Mouse (Mus musculus): ENCODE measurements around the gene Ing5. TPM values are rescaled to one million over a fixed set of nuclear protein-coding genes. Genes with fewer than 3 reads are reported as not detected.
"Not testable (repeated sequence)": the region's sequence is repeated elsewhere in the genome, so short reads cannot be mapped to it uniquely, and the experiment has no call there.

Gene Ing5
- polyA plus RNA-seq, 1 experiment = 6.4 TPM

DNA sequence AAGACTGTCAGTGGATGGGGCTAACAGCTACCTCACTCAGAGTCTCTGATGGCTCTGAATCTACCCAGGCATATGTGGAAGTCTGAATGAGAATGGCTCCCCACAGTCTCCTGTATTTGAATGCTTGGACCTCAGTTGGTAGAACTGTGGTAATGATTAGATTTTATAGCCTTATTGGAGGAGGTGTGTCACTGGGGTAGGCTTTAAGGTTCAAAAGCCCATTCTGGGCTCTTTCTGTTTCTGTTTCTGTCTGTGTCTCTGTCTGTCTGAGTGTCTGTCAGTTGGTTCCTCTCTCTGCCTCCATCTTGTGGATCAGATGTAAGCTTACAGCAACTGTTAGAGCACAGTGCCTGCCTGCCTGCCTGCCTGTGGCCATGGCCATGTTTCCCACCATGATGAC lies 55.9 kb downstream of the Ing5 start:
- no peak for TF ChIP-seq CTCF (conservative IDR thresholded peaks at IDR 0.05; ENCODE audit: insufficient read depth, insufficient read length, low read depth, low read length)
- TF ChIP-seq POLR2A (IDR thresholded peaks at IDR 0.05; ENCODE audit: low read depth, low read length) = no peak
- DNase-seq = no peak
- Histone ChIP-seq H3K27me3 (replicated peaks; ENCODE audit: control insufficient read depth, insufficient read depth, low read length) (no peaks in the 10 kb centered on the region), H3K36me3 (ENCODE audit: control insufficient read depth, insufficient read depth, low read length) (no peaks in the 10 kb centered on the region), H3K4me1 (ENCODE audit: control insufficient read depth, insufficient read depth, low read length) (peaks cover 4% of the 10 kb centered on the region; the same call in 1 of the 2 replicates), H3K4me3 (ENCODE audit: insufficient read depth, low read depth, low read length) (no peak overlapping the region), H3K27ac (ENCODE audit: insufficient read depth, low read depth, low read length) (no peak overlapping the region)

DNA sequence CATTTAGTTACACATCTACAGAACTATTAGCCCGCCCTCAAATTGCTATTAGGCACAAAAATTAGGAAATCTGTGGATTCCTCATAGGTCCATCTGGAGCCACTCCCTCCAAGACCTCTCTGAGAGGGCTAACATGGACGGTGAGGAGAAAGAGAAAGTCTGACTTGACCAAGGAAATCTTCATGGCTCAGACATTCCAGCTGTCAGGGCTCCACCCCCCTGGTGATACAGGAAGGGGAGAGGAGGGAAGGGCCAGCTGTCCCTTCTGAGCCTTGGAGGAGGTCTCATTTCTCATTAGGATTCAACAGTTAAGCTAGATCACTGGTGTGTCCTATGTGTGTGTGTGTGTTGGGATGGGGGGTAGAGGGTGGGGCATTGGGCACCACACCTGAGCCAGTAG lies 57.3 kb downstream of the Ing5 start, which contains the start of gene Gal3st2:
Gene Gal3st2 (plus strand): TSS at position 259 of the 400 bp plus-strand sequence.
- not testable (repeated sequence) for H3K4me1 ChIP-seq (ENCODE audit: control insufficient read depth, insufficient read depth, low read length); DNase-seq; H3K36me3 ChIP-seq (ENCODE audit: control insufficient read depth, insufficient read depth, low read length); H3K4me3 ChIP-seq (ENCODE audit: insufficient read depth, low read depth, low read length); H3K27ac ChIP-seq (ENCODE audit: insufficient read depth, low read depth, low read length); H3K27me3 ChIP-seq (replicated peaks; ENCODE audit: control insufficient read depth, insufficient read depth, low read length)
- 39% methylated on average over 2 of the region's 2 CpGs for WGBS

Other genes with a start within 250 kb of the Ing5 start
- gene Stk25, start 145.3 kb upstream of the Ing5 start, polyA plus RNA-seq (2012; rRNA removed) = 102 and 103 TPM in 2 replicates
- gene Bok, start 118.3 kb upstream of the Ing5 start, polyA plus RNA-seq (2012; rRNA removed) = 55.9 and 62.3 TPM in 2 replicates
- 43.7 and 46.3 TPM in 2 replicates for gene Atg4b, start 52.5 kb upstream of the Ing5 start, polyA plus RNA-seq (2012; rRNA removed)
- 181 and 226 TPM in 2 replicates for gene Thap4, start 49.1 kb upstream of the Ing5 start, polyA plus RNA-seq (2012; rRNA removed)
- 34.7 and 36.7 TPM in 2 replicates for gene Dtymk, start 2.0 kb upstream of the Ing5 start, polyA plus RNA-seq (2012; rRNA removed)
- gene D2hgdh, start 20.9 kb downstream of the Ing5 start, polyA plus RNA-seq (2012; rRNA removed) = 39.4 and 44.1 TPM in 2 replicates
- 0.08 and 0.19 TPM in 2 replicates for gene Gal3st2, start 57.3 kb downstream of the Ing5 start, polyA plus RNA-seq (2012; rRNA removed)
- gene Gal3st2b, start 114.3 kb downstream of the Ing5 start, polyA plus RNA-seq (2012; rRNA removed) = 0.75 TPM in 1 of 2 replicates, not detected in the other
- not detected in 2 replicates for gene Gal3st2c, start 186.5 kb downstream of the Ing5 start, polyA plus RNA-seq (2012; rRNA removed)
- not detected in 2 replicates for gene Neu4, start 216.5 kb downstream of the Ing5 start, polyA plus RNA-seq (2012; rRNA removed)
- gene Pdcd1, start 248.6 kb downstream of the Ing5 start, polyA plus RNA-seq (2012; rRNA removed) = 0.08 and 0.45 TPM in 2 replicates

Data from kidney, adult 2 months (tissue).